Mouse (Mus musculus) left cerebral cortex, adult 8-10 months (tissue): Measurements from ENCODE around the gene Gsdma3. TPM values are rescaled to one million over a fixed set of nuclear protein-coding genes. Genes with fewer than 3 reads are reported as not detected.
"Not testable (repeated sequence)": the region's sequence is repeated elsewhere in the genome, so short reads cannot be mapped to it uniquely, and the experiment has no call there.

Source experiments
- DNase-seq, 2 experiments: peaks; one replicate each; pipeline ENCODE4 v3.0.0; 2022; ENCODE audit warnings: low spot score in 2 of 2
- total RNA-seq, 4 experiments: library from RNA; stranded (reverse); gene quantifications; 2 replicates each; pipeline ENCODE4 v1.2.4; 2022

The Gsdma3 gene
- total RNA-seq, 4 experiments from 2014 or later: 0.23 TPM; not detected in 2

DNA sequence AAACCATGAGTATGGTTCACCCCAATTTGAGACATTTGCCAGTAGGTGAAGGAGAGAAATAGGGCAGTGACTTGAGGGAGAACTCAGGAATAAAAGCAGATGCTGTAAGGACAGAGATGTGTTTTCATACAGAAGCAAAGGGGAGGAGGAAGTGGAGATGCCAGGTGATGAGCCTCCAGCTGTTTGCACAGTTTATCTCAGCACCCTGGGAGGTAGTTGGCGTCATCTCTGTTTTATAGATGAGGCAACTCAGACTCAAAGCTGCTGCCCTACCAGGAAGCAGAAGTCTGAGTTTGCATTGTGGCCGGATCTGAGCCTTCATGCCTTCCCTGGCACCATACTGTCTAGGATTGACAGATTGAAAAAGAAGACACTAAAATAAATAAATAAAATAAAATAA lies 42.8 kb downstream of the Gsdma3 start:
- DNase-seq: no peak

- no peak for DNase-seq
Measured at GRCm38 (mm10) chr11:98671284-98671815, 45.2 kb downstream of the Gsdma3 start.

GRCm38 (mm10) chr11:98671857-98672256 lies 45.7 kb downstream of the Gsdma3 start:
- no peak for DNase-seq

GRCm38 (mm10) chr11:98672482-98672881 lies 46.3 kb downstream of the Gsdma3 start:
- no peak for DNase-seq

DNA sequence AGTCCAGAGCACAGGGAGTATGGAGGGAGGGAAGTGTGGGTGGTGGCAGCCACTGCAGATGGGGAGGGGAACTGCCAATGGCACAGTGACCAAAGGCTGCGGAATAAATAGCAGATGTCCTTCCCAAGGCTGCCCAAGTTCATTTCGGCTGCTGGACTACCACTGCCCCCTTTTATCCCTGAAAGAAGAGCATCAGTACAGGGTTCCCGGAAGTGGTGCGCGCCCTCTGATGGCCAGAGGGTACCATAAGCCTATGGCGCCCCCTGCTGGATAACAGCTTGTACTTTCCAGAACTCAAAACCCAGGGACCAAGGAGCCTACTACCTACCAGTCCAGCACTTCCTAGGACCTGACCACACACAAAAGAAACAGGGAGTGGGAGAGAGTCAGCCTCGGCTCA lies 47.0 kb downstream of the Gsdma3 start:
- not testable (repeated sequence) for DNase-seq

DNA sequence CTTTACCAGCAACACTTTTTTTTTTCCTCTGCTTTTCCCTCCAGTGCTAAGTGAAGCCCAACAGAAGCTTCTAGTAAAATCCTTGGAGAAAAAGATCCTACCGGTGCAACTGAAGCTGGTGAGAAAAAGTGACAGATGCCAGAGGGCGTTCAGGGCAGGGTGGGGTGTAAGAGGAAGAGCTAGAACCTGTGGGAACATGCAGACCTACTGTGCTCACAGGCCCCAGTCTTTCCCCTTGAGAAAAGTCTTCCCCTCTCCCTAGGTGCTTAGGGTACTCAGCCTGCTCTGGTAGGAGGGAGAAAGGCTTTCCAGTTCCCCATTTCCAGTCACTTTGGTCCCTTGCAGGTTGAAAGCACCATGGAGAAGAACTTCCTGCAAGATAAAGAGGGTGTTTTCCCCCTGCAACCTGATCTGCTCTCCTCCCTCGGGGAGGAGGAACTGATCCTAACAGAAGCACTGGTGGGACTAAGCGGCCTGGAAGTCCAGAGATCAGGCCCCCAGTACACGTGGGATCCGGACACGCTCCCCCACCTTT lies 49.7 kb downstream of the Gsdma3 start:
- DNase-seq: no peak

- DNase-seq: no peak
Measured at GRCm38 (mm10) chr11:98680023-98680422, 53.9 kb downstream of the Gsdma3 start.

- not testable (repeated sequence) for DNase-seq
Measured at GRCm38 (mm10) chr11:98680595-98680994, 54.4 kb downstream of the Gsdma3 start.

DNA sequence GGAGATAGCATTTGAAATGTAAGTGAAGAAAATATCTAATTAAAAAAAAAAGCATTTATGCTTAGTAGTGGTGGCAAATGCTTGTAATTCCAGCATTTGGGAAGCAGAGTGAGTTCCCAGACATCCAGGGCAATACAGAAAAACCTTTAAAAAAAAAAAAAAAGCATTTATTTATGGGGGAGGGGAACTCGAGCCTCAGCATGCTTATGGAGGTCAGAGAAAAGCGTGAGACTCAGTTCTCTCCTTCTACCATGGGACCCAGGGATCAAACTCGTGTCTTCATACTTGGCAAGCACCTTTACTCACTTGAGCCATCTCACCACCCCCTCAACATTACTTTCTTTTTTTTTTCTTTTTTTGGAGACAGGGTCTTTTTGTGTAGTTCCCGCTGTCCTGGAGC lies 55.0 kb downstream of the Gsdma3 start:
- no peak for DNase-seq

GRCm38 (mm10) chr11:98681786-98682745 lies 55.9 kb downstream of the Gsdma3 start, which contains the start of gene Psmd3:
Gene Psmd3 (plus strand): TSS chr11:98682554.
- peak; percentile 90 to 99 for DNase-seq

- no peak for DNase-seq
Measured at GRCm38 (mm10) chr11:98682811-98683210, 56.7 kb downstream of the Gsdma3 start.

GRCm38 (mm10) chr11:98685642-98686041 lies 59.5 kb downstream of the Gsdma3 start:
- DNase-seq: no peak

GRCm38 (mm10) chr11:98686976-98687375 lies 60.8 kb downstream of the Gsdma3 start:
- DNase-seq: no peak

Other genes with a start within 250 kb of the Gsdma3 start
- gene Tcap, start 242.5 kb upstream of the Gsdma3 start, total RNA-seq: 10 to 100 TPM in 2 of 4 experiments, 1 to 10 TPM in 2; 8.2 to 16.6 (median 12.1) TPM
- 1 to 10 TPM in 2 of 4 experiments, under 1 TPM in 2; 0.65 to 1.7 (median 0.96) TPM for gene Pnmt, start 239.9 kb upstream of the Gsdma3 start, total RNA-seq
- 10 to 100 TPM in 2 of 4 experiments, 1 to 10 TPM in 2; 8.5 to 11.1 (median 9.9) TPM for gene Pgap3, start 225.9 kb upstream of the Gsdma3 start, total RNA-seq
- gene Erbb2, start 213.9 kb upstream of the Gsdma3 start, total RNA-seq: 1 to 10 TPM; 2.0 to 2.6 (median 2.3) TPM
- gene Mien1, start 187.4 kb upstream of the Gsdma3 start, total RNA-seq: 100 to 1,000 TPM in 2 of 4 experiments, 10 to 100 TPM in 2; 93.7 to 114 (median 102) TPM
- gene Grb7, start 180.0 kb upstream of the Gsdma3 start, total RNA-seq: 1 to 10 TPM; 3.6 to 5.1 (median 4.7) TPM
- under 1 TPM; 0.23 to 0.76 (median 0.52) TPM for gene Ikzf3, start 80.3 kb upstream of the Gsdma3 start, total RNA-seq
- gene Zpbp2, start 75.3 kb upstream of the Gsdma3 start, total RNA-seq: not detected
- 10 to 100 TPM; 43.6 to 47.0 (median 45.1) TPM for gene Ormdl3, start 39.0 kb upstream of the Gsdma3 start, total RNA-seq
- gene Lrrc3c, start 28.1 kb upstream of the Gsdma3 start, total RNA-seq: not detected
- gene Gm12355, start 699 bp upstream of the Gsdma3 start, total RNA-seq: 10 to 100 TPM; 11.8 to 14.5 (median 13.1) TPM
- gene Gsdma2, start 20.4 kb downstream of the Gsdma3 start, total RNA-seq: not detected
- gene Gsdma, start 38.0 kb downstream of the Gsdma3 start, total RNA-seq: not detected
- gene Psmd3, start 56.2 kb downstream of the Gsdma3 start, total RNA-seq: 100 to 1,000 TPM; 129 to 137 (median 132) TPM
- not detected for gene Csf3, start 74.9 kb downstream of the Gsdma3 start, total RNA-seq
- 100 to 1,000 TPM; 109 to 128 (median 117) TPM for gene Med24, start 103.1 kb downstream of the Gsdma3 start, total RNA-seq
- gene Thra, start 114.3 kb downstream of the Gsdma3 start, total RNA-seq: 100 to 1,000 TPM; 713 to 794 (median 760) TPM
- gene Nr1d1, start 149.0 kb downstream of the Gsdma3 start, total RNA-seq: 100 to 1,000 TPM; 137 to 177 (median 145) TPM
- gene Msl1, start 169.2 kb downstream of the Gsdma3 start, total RNA-seq: 100 to 1,000 TPM; 167 to 198 (median 186) TPM
- 10 to 100 TPM; 53.6 to 57.8 (median 54.1) TPM for gene Casc3, start 178.5 kb downstream of the Gsdma3 start, total RNA-seq
- 100 to 1,000 TPM; 130 to 140 (median 139) TPM for gene Rapgefl1, start 210.4 kb downstream of the Gsdma3 start, total RNA-seq
- 10 to 100 TPM; 74.0 to 84.5 (median 81.5) TPM for gene Wipf2, start 237.3 kb downstream of the Gsdma3 start, total RNA-seq